Mouse (Mus musculus) intestine, postnatal 0 days (tissue): ENCODE data around the gene Uhrf1bp1l. TPM values are rescaled to one million over a fixed set of nuclear protein-coding genes. Genes with fewer than 3 reads are reported as not detected.

Experiments used
- ATAC-seq: fragments of 200-750 bp; cut with Nextera tagmentation; 2 replicates; pipeline ENCODE4 v1.8.0; 2017; ENCODE audit warnings: mild to moderate bottlenecking, moderate TSS enrichment, moderate library complexity
- H3K27ac ChIP-seq: fragments of 300-500 bp; sonication (generic); 2 replicates; pipeline ENCODE4 v1.5.1; 2014; ENCODE audit warnings: mild to moderate bottlenecking, low read depth, low read length, moderate library complexity
- H3K27me3 ChIP-seq: fragments of 300-500 bp; sonication (generic); replicated peaks from 2 replicates; pipeline ENCODE4 v1.6.1; 2014; ENCODE audit warnings: low read length, mixed read lengths; ENCODE audit not compliant: control insufficient read depth, insufficient read depth
- H3K36me3 ChIP-seq: fragments of 300-500 bp; sonication (generic); 2 replicates; pipeline ENCODE4 v1.6.1; 2014; ENCODE audit warnings: mild to moderate bottlenecking, moderate library complexity; ENCODE audit not compliant: control insufficient read depth, insufficient read depth
- H3K4me1 ChIP-seq: fragments of 300-500 bp; sonication (generic); replicated peaks from 2 replicates; pipeline ENCODE4 v1.6.1; 2014; ENCODE audit warnings: antibody characterized with exemption, low read length, mixed read lengths; ENCODE audit not compliant: control insufficient read depth, insufficient read depth
- H3K4me2 ChIP-seq: fragments of 300-500 bp; sonication (generic); replicated peaks from 2 replicates; pipeline ENCODE4 v1.6.1; 2014; ENCODE audit warnings: low read depth, mild to moderate bottlenecking, moderate library complexity
- H3K4me3 ChIP-seq: fragments of 300-500 bp; sonication (generic); 2 replicates; pipeline ENCODE4 v1.5.1; 2014; ENCODE audit warnings: low read depth, low read length
- H3K9ac ChIP-seq: fragments of 300-500 bp; sonication (generic); 2 replicates; pipeline ENCODE4 v1.6.1; 2014; ENCODE audit warnings: mild to moderate bottlenecking, low read depth, low read length
- H3K9me3 ChIP-seq: fragments of 300-500 bp; sonication (generic); 2 replicates; pipeline ENCODE4 v1.6.1; 2016; ENCODE audit warnings: mixed run types; ENCODE audit not compliant: control insufficient read depth
- CTCF ChIP-seq: sonication (generic); IDR thresholded peaks from 2 replicates; pipeline ENCODE4 v1.5.1; 2016; ENCODE audit warnings: low read depth, mild to moderate bottlenecking, control low read depth, antibody characterized with exemption, moderate library complexity
- WGBS: fragments of 180-500 bp; shearing (Covaris S2); extraction: QIAGEN DNeasy Blood & Tissue Kit; methylation state at CpG from one replicate; pipeline ENCODE4 v1.1.7; 2014; 5-methylcytosine and 5-hydroxymethylcytosine counted together
- polyA plus RNA-seq: library from polyadenylated mRNA; unstranded; fragments of >200 nt; fragmentation: Nextera tagmentation; extraction: Ambion mirVana; gene quantifications from 2 replicates; pipeline ENCODE4 v1.2.1, GENCODE M21; 2015

Uhrf1bp1l gene
- polyA plus RNA-seq, 1 experiment from 2014 or later = 8.0 TPM

DNA sequence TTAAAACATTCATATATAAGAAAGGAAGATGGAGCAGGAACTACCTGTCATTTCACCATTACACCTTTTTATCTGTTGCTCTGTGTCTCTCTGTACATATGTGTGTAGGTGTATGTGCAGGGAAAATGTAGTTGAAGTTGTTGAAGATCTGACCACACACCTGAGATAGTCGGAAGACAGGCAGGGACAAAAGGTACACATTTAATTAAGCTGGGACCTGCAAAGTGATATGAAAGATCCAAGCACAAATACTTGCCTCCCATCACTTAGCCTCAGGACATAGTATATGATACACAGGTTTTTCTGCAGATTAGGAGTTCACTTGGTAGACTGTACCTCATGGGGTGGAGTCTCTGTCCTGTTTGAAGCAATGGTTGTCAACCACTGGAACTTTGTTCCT, 3.1 kb downstream of the Uhrf1bp1l start:
- TF ChIP-seq CTCF = no peak
- H3K27ac ChIP-seq = no peak overlapping the region
- no peak overlapping the region for H3K4me2 ChIP-seq
- peaks cover 6% of the 10 kb centered on the region; the same call in 1 of the 2 replicates for H3K4me1 ChIP-seq
- no peak for ATAC-seq
- no peaks in the 10 kb centered on the region for H3K36me3 ChIP-seq
- no peaks in the 10 kb centered on the region for H3K9me3 ChIP-seq
- H3K27me3 ChIP-seq = no peaks in the 10 kb centered on the region
- 82% methylated on average over 1 of the region's 1 CpGs for WGBS
- H3K4me3 ChIP-seq = no peak overlapping the region
- H3K9ac ChIP-seq = no peak overlapping the region

DNA sequence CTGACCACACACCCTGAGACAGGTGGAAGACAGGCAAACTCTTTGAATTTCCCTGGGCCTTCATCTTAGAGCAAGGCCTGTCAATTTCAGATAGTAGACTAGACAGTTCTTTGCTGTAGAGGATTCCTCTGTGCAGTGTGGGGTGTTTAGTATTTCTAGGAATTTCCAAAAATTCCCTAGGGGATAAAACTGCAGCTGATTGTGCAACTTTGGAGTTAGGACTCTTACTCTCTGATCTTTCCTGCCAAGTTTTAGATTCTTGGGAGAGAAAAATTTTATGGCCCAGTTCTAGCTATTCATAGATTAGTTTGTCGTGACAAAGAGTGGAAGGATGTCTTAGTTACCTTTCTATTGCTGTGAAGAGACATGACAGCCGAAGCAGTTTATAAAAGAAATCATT, 3.8 kb downstream of the Uhrf1bp1l start:
- Histone ChIP-seq H3K36me3 (no peaks in the 10 kb centered on the region), H3K9ac (no peak overlapping the region), H3K9me3 (no peaks in the 10 kb centered on the region), H3K27ac (no peak overlapping the region), H3K4me1 (peaks cover 6% of the 10 kb centered on the region; the same call in 1 of the 2 replicates), H3K4me2 (no peak overlapping the region), H3K27me3 (no peaks in the 10 kb centered on the region), H3K4me3 (no peak overlapping the region)
- no peak for TF ChIP-seq CTCF
- 63% methylated on average over 2 of the region's 2 CpGs for WGBS
- ATAC-seq = no peak

DNA sequence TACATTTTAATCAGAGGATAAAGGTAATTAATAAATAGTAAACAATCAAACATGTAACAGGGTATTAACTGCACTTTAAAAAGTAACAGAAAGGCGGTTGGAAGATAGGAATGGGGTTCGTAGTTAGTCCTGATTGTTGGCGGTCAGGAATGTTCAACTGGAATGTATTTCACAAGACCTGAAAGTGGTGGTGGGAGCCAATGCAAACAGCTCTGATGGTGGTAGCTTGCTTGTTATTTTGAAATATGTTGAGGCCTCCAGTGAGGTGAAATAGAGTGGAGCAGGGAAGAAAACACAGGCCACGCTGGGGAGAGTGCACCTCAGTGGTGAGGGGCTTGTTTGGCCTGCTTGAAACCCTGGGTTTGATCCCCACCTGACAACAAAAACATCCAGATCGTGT, 6.3 kb downstream of the Uhrf1bp1l start:
- no peak overlapping the region for H3K4me3 ChIP-seq
- peaks cover 6% of the 10 kb centered on the region; the same call in 1 of the 2 replicates for H3K4me1 ChIP-seq
- no peaks in the 10 kb centered on the region for H3K36me3 ChIP-seq
- H3K27ac ChIP-seq = no peak overlapping the region
- no peak overlapping the region for H3K9ac ChIP-seq
- WGBS = 89% methylated on average over 5 of the region's 5 CpGs
- H3K9me3 ChIP-seq = no peaks in the 10 kb centered on the region
- no peak overlapping the region for H3K4me2 ChIP-seq
- TF ChIP-seq CTCF = no peak
- ATAC-seq = no peak
- no peaks in the 10 kb centered on the region for H3K27me3 ChIP-seq

DNA sequence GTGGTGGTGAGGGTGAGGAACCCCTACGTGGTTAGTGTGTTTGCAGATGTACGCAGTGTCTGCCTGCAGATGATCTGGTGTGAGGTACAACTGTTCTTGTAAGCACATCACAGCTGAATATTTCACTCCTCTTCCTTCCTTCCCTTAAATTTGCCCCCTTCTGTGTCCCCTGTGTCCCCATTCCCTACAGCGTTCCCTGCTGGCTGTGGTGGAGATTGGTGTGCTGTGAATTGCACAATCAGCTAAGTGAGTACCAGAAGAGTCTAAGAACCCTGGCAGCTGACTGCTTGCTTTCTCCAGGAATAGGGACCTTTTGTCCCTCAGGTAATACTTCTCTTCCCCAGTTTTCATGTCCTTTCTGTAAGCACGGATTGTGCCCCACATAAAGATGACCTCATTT, 10.4 kb downstream of the Uhrf1bp1l start:
- no peak overlapping the region for H3K9ac ChIP-seq
- WGBS = 82% methylated on average over 4 of the region's 4 CpGs
- H3K4me1 ChIP-seq = no peaks in the 10 kb centered on the region
- no peak overlapping the region for H3K27ac ChIP-seq
- H3K36me3 ChIP-seq = peaks cover 3% of the 10 kb centered on the region; the same call in 1 of the 2 replicates
- H3K27me3 ChIP-seq = no peaks in the 10 kb centered on the region
- H3K9me3 ChIP-seq = no peaks in the 10 kb centered on the region
- H3K4me3 ChIP-seq = no peak overlapping the region
- no peak for TF ChIP-seq CTCF
- no peak overlapping the region for H3K4me2 ChIP-seq
- no peak for ATAC-seq

DNA sequence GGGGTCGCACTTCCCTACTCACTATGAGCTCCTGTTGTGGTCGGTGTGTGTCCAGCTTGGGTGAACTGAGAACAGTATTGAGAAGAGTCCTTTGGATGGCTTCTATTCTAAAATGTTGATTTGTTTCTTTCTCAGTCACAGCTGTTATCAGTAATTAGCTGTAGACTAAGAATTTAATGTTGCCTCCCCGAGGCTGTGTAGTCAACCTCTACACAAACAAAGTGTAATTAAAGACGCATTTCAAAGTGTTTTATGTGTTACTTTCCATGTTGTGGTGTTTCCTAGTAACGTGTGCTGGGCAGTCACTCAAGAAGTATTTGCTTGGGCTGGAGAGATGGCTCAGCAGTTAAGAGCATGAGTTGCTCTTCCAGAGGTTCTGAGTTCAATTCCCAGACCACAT, 16.0 kb downstream of the Uhrf1bp1l start:
- no peaks in the 10 kb centered on the region for H3K9me3 ChIP-seq
- H3K36me3 ChIP-seq = peaks cover 3% of the 10 kb centered on the region; the same call in 1 of the 2 replicates
- TF ChIP-seq CTCF = no peak
- WGBS = 87% methylated on average over 5 of the region's 5 CpGs
- H3K4me3 ChIP-seq = no peak overlapping the region
- no peaks in the 10 kb centered on the region for H3K4me1 ChIP-seq
- no peaks in the 10 kb centered on the region for H3K27me3 ChIP-seq
- no peak overlapping the region for H3K9ac ChIP-seq
- no peak for ATAC-seq
- no peak overlapping the region for H3K27ac ChIP-seq
- no peak overlapping the region for H3K4me2 ChIP-seq

DNA sequence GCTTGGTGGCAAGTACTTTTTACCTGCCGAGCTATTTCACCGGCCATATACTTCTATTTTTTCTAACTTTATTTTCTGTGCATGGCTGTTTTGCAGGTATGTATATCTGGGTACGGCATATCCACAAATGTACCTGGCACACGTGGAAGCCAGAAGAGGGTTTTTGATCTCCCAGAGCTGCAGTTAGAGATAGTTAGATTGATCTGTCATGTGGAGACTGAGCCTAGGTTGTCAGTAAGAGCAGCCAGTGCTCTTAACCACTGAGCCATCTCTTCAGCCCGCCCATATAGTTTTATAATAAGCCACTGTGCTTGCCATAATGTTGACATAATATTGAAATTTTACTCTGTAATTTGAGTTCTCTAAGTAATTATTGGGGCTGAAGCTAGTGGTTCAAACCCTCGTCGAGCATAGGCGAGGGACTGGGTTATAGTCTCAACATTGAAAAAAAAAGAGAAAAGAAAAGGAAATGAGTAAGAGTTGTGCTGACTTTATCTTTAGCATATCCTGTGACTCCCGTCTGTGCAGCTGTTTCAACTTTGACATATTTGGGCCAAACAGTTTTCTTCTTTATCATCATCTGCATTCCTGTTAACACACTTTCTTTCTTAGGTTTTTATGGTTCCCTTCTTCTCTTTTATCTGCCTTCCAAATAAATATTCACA, 19.8 kb downstream of the Uhrf1bp1l start:
- Histone ChIP-seq H3K36me3 (no peaks in the 10 kb centered on the region), H3K9ac (no peak overlapping the region), H3K4me1 (no peaks in the 10 kb centered on the region), H3K27me3 (no peaks in the 10 kb centered on the region), H3K9me3 (no peaks in the 10 kb centered on the region), H3K4me3 (no peak overlapping the region), H3K27ac (no peak overlapping the region), H3K4me2 (no peak overlapping the region)
- 79% methylated on average over 9 of the region's 9 CpGs for WGBS
- ATAC-seq = no peak
- no peak for TF ChIP-seq CTCF
